Mouse (Mus musculus) B cell, adult (primary cell): ENCODE measurements around the gene Ccdc69. TPM values are rescaled to one million over a fixed set of nuclear protein-coding genes. Genes with fewer than 3 reads are reported as not detected.

ENCODE experiments used
- total RNA-seq: library from RNA; stranded (reverse); gene quantifications from 4 replicates; pipeline ENCODE4 v1.2.4, GENCODE M21; 2023; ENCODE audit not compliant: inconsistent age

Gene Ccdc69
- 38.7 to 43.6 TPM (median 41.7 TPM) in 4 replicates for total RNA-seq

GRCm38 (mm10) chr11:55077331-55078231, at the start of gene Ccdc69:
Gene Ccdc69 (minus strand): TSS chr11:55078131.

GRCm38 (mm10) chr11:55097463-55098188, 19.7 kb upstream of the Ccdc69 start, which contains the start of gene Gm2a:
Gene Gm2a (plus strand): TSS chr11:55098115.

GRCm38 (mm10) chr11:55033040-55033660, 44.8 kb downstream of the Ccdc69 start, which contains the start of gene Anxa6:
Gene Anxa6 (minus strand): TSS chr11:55033445.

Other genes with a start within 250 kb of the Ccdc69 start
- gene Lyrm7, start 217.2 kb downstream of the Ccdc69 start, total RNA-seq, result 5.7 to 6.6 TPM (median 6.4 TPM) in 4 replicates
- 113 to 145 TPM (median 122 TPM) in 4 replicates for gene Hint1, start 211.7 kb downstream of the Ccdc69 start, total RNA-seq
- not detected in 4 replicates for gene Gpx3, start 175.7 kb downstream of the Ccdc69 start, total RNA-seq
- gene Tnip1, start 115.2 kb downstream of the Ccdc69 start, total RNA-seq, result 95.9 to 111 TPM (median 103 TPM) in 4 replicates
- 239 to 261 TPM (median 254 TPM) in 4 replicates for gene Anxa6, start 44.7 kb downstream of the Ccdc69 start, total RNA-seq
- 119 to 129 TPM (median 126 TPM) in 4 replicates for gene Gm2a, start 20.0 kb upstream of the Ccdc69 start, total RNA-seq
- not detected in 4 replicates for gene Slc36a3, start 73.6 kb upstream of the Ccdc69 start, total RNA-seq
- not detected in 4 replicates for gene Slc36a2, start 106.9 kb upstream of the Ccdc69 start, total RNA-seq
- gene Slc36a1, start 126.2 kb upstream of the Ccdc69 start, total RNA-seq, result 12.1 to 18.7 TPM (median 14.5 TPM) in 4 replicates